Mouse (Mus musculus) thymus, postnatal 36 days (tissue): ENCODE measurements around the gene Mpzl2.

Experiments
- DNase-seq, 2 experiments: peaks; one replicate each; pipeline ENCODE4 v3.0.0; 2022; ENCODE audit warnings: mixed read lengths in 2 of 2

The Mpzl2 gene

DNA sequence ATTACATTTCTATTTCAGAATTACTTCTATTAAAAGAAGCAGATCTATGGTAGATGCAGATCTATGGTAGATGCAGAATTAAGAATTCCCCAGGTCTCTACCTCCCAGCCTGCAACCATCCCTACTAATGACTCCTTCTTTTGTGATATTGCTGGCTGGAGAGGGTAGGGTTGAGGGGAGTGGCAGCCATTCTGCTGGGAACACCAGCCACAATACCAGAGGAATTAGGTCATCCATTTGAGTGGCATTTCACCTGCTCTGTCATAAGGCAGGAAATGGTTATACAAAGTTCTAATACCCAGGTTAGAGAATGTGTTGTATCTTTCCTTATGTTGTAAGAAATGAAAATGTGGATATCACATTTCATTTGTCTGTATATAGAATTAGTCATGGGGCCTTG, 48.4 kb downstream of the Mpzl2 start:
- no peak for DNase-seq

DNA sequence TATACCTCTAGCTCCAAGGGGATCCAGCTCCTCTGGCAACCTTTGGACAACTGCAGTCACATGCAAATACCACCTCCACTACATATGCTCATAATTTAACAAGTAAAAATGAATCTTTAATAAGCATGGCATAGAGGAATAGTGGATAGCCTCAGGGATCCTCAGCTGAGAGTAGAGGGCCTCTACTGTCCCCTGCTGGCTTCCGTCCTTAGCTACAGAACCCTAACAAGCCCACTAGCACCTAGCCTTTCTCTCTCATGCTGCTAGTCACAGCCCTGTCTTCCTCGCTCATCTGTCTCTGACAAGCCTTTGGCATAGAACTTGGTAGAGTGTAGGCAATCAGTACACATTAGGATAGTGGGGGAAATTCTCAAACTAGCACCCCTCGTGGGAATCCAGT, 51.2 kb downstream of the Mpzl2 start:
- DNase-seq: no peak

DNA sequence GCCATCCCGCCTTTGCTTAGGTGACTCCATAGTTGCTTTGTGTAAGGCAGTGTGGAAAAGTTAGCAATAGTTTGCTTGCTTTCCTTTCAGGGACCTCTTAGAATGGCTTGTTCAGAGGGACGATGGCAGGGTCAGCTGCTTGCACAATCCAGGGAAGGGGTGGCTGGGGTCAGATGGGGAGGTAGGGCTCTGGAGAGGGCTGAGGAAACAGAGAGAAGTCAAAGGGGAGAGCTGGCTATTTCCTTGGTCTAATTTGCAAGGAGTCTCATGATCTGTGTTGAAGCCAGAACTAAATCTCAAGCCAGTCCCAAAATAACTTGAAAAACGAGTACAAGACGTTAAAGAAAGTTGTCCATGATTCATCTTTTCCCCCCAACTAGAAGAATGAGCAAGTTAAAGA, 53.0 kb downstream of the Mpzl2 start:
- no peak for DNase-seq

DNA sequence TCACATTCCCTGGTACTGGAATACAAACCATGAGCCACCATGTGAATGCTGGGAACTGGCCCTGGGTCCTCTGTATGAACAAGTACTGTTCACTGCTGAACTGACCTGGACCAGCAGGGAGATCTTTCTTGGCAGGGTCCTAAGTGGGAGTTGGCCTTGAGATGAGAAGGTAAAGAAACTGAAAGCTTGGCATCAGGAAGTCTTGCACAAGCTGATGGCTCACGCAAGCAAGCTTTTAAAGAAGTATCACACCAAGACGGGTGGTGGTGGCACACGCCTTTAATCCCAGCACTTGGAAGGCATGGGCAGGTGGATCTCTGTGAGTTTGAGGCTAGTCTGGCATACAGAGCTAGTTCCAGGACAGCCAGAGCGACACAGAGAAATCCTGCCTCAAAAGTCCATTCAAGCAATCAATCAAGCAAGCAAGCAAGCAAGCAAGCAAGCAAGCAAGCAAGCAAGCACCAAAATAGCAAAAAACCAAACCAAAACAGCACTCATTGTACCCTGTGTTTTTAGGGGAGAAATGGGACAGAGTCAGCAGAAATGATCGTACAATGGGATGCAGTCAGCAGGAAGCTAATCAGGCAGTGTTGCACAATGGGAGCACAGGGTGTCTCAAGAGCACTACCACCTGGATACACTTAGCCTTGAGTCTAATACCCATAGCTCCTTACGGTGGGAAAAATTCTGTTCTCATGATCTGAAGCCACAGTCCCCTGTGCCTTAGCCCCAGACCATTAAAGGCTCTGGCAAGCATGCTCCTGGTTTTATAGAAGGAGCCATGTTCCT, 55.7 kb downstream of the Mpzl2 start:
- no peak for DNase-seq

DNA sequence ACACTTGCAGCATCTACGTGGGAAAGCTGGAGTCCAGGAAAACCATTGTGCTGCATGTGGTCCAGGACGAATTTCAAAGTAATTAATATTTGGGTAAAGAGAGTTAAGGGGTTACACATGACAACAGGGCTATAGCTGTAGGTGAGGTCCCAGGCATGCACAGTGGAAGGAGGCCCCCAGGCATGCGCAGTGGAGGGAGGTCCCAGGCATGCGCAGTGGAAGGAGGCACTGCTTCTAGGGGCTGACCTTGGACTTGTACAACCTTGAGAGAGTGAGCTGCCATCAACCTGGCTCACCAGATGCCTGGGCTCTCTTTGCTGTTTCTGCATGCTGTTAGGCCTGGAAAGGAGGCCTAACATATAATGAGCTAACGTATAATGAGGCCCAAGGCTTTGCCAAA, 58.3 kb downstream of the Mpzl2 start:
- no peak for DNase-seq

DNA sequence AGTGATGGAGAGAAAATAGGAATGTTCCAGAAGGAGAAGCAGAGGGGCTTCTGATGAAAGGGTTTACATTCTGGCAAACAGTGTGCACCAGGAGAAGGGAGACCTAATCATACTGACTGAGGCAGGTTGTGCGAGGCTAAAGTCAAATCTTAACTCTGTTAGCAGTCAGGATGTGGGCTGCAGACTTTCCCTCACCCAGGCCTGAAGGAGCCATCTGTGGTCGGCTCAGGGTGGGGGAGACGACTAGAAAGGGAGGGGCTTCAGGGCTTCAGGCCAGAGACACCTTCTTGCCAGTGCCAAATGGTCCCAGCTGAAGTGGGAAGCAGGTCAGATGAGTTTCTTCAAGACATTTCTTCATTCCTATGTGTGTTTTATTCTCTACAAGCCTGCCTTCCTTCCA, 58.8 kb downstream of the Mpzl2 start:
- DNase-seq: peak; percentile 57 to 71

DNA sequence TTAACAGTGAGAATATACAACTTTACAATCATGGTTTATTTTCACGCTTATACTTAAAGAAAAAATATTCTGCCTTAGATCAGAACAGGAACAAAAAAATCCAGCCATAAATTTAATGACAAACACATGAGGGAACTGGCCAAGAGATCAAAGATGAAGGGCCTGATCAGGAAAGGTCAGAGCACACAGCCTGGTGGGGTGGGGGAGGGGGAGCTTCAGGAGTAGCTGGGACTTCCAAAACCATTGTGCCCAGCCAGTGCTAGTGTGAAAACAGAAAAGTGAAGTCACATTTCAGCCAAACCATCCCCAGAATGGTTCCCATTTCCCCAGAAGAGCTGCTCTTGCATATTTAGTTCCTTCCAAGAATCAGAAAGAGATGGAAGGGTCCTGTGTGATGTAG, 62.9 kb downstream of the Mpzl2 start:
- DNase-seq: no peak

DNA sequence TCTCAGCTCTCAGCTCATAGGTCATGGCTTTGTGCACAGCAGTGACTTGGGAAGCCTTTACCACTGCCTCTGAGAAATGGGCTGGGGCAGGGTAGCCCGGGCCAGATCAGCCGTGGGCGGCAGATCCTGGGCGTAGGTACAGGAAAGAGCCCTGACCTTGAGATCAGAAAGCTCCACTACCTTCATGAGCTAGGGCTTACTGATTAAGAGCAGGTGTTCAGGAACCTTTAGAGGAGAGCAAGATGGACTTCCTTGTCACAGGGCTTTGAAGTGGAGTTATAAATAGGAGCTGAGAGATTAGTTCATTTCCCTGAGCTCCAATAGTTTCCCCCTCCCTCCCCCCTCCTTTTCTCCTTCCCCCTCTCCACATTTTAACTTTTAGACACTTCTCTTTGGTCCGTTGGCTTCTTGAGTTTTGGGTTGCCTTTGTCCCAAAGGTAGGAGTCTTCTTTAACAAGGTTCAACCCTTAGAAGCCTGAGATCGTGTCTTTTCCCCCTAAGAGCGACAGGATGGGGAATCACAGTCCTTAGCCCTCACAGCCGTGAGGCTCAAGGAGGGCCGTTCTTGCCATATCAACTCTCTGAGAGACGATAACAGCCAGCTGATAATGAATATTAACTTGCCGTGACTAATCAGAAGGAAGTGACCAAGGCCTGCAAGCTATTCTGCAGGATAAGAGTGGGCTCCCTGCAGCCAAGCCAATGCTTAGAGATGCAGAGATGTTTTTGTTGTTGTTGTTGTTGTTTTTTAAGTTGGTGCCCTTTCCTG, 63.8 kb downstream of the Mpzl2 start:
- DNase-seq: no peak
